Mouse (Mus musculus): Measurements from ENCODE around the gene Bicdl1. TPM values are rescaled to one million over a fixed set of nuclear protein-coding genes. Genes with fewer than 3 reads are reported as not detected.

Bicdl1 gene
- polyA plus RNA-seq, 2 experiments: 11.7 to 16.3 TPM

DNA sequence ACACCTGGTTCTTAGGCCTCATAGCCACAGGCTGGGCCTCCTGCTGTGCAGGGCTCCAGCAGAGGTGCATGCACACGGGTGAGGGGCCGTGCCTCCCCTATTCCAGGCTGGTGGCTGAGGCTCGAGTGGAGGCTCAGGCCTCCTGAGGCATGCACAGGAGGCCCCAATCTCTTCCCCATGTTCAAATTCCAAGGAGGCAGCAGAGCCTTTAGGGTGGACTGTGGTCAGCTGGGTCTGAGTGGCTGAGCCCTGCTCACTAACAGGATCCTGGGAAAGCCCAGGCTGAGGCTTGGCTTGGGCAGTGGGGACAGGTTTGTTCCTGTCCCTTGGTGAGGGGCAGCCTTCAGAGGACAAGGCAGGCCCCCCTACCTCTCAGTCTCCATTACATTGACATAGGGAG, 82.5 kb downstream of the Bicdl1 start:
- Histone ChIP-seq H3K27me3 (ENCODE audit: control insufficient read depth, insufficient read depth, low read length) (no peaks in the 10 kb centered on the region), H3K4me2 (replicated peaks; ENCODE audit: low read depth, low read length, severe bottlenecking) (no peak overlapping the region), H3K27ac (replicated peaks; ENCODE audit: low read depth, low read length) (no peak overlapping the region), H3K9ac (ENCODE audit: low read depth, low read length, severe bottlenecking) (no peak overlapping the region), H3K4me1 (ENCODE audit: control insufficient read depth, insufficient read depth, low read length) (no peaks in the 10 kb centered on the region), H3K4me3 (replicated peaks; ENCODE audit: low read length) (no peak overlapping the region), H3K36me3 (ENCODE audit: control insufficient read depth, insufficient read depth, low read length) (peaks cover 37% of the 10 kb centered on the region), H3K9me3 (ENCODE audit: control insufficient read depth, low read length) (no peaks in the 10 kb centered on the region)
- 59% methylated on average over 3 of the region's 3 CpGs for WGBS
- TF ChIP-seq POLR2A (IDR thresholded peaks at IDR 0.05; ENCODE audit: borderline replicate concordance, extremely low read depth, insufficient read depth, insufficient read length): no peak
- ATAC-seq (ENCODE audit: low FRiP score, low read depth) (no peak), DNase-seq (ENCODE audit: low spot score) (no peak)

- Histone ChIP-seq H3K4me3 (replicated peaks; ENCODE audit: low read length) (no peak overlapping the region), H3K9ac (ENCODE audit: low read depth, low read length, severe bottlenecking) (no peak overlapping the region), H3K27ac (replicated peaks; ENCODE audit: low read depth, low read length) (no peak overlapping the region), H3K4me1 (ENCODE audit: control insufficient read depth, insufficient read depth, low read length) (no peaks in the 10 kb centered on the region), H3K9me3 (ENCODE audit: control insufficient read depth, low read length) (no peaks in the 10 kb centered on the region), H3K27me3 (ENCODE audit: control insufficient read depth, insufficient read depth, low read length) (no peaks in the 10 kb centered on the region), H3K4me2 (replicated peaks; ENCODE audit: low read depth, low read length, severe bottlenecking) (no peak overlapping the region), H3K36me3 (ENCODE audit: control insufficient read depth, insufficient read depth, low read length) (peaks cover 80% of the 10 kb centered on the region)
- ATAC-seq (ENCODE audit: low FRiP score, low read depth) (no peak), DNase-seq (ENCODE audit: low spot score) (no peak)
- TF ChIP-seq POLR2A (IDR thresholded peaks at IDR 0.05; ENCODE audit: borderline replicate concordance, extremely low read depth, insufficient read depth, insufficient read length): no peak
- 91% methylated on average over 9 of the region's 9 CpGs for WGBS
These were observed 87.2 kb downstream of the Bicdl1 start for GRCm38 (mm10) chr5:115644192-115644591.

DNA sequence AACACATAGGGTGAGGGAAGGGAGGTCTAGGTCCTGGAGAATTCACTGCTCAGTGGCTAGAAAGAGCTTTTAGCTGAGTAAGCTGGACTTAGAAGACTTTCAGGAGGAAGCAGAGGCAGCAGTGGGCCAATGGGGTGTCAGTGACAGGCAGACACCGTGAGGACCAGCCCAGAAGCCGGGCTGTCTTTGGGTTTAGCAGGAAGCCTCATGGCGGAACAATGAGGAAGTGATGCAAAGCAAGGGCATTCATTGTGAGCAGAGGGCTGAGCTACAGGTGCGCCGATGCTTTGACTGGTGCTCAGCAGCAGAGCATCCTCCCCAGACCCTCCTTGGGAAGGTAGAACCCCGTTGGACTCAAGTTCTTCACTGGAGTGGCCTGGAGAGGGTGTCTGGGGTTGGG, 95.9 kb downstream of the Bicdl1 start:
- ATAC-seq (ENCODE audit: low FRiP score, low read depth) (no peak), DNase-seq (ENCODE audit: low spot score) (no peak)
- Histone ChIP-seq H3K9ac (ENCODE audit: low read depth, low read length, severe bottlenecking) (no peak overlapping the region), H3K4me3 (replicated peaks; ENCODE audit: low read length) (no peak overlapping the region), H3K36me3 (ENCODE audit: control insufficient read depth, insufficient read depth, low read length) (peaks cover 33% of the 10 kb centered on the region), H3K9me3 (ENCODE audit: control insufficient read depth, low read length) (no peaks in the 10 kb centered on the region), H3K4me1 (ENCODE audit: control insufficient read depth, insufficient read depth, low read length) (peaks cover 14% of the 10 kb centered on the region), H3K4me2 (replicated peaks; ENCODE audit: low read depth, low read length, severe bottlenecking) (no peak overlapping the region), H3K27ac (replicated peaks; ENCODE audit: low read depth, low read length) (no peak overlapping the region), H3K27me3 (ENCODE audit: control insufficient read depth, insufficient read depth, low read length) (no peaks in the 10 kb centered on the region)
- no peak for TF ChIP-seq POLR2A (IDR thresholded peaks at IDR 0.05; ENCODE audit: borderline replicate concordance, extremely low read depth, insufficient read depth, insufficient read length)
- 86% methylated on average over 6 of the region's 6 CpGs for WGBS

DNA sequence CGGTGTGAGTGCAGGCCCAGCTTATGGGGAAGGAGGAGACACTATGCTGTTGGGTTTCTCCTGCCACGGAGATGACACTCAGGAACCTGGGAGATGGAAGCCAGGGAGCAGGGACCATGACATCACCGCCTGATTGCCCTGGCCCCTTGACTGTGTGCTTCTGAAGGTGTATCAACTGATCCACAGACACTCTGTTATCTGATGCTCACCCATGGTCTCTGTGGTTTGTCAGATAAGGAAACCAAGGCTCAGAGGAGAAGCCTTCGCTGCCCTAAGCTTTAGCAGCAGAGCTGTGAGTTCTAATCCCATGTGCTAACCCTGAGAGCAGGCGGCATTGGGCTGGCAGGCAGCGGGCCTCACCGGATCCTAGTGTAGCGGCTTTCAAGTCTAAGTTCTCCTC, 97.4 kb downstream of the Bicdl1 start:
- ATAC-seq (ENCODE audit: low FRiP score, low read depth) (no peak), DNase-seq (ENCODE audit: low spot score) (no peak)
- 92% methylated on average over 8 of the region's 8 CpGs for WGBS
- no peak overlapping the region for H3K4me3 ChIP-seq (replicated peaks; ENCODE audit: low read length)
- no peaks in the 10 kb centered on the region for H3K9me3 ChIP-seq (ENCODE audit: control insufficient read depth, low read length)
- peaks cover 18% of the 10 kb centered on the region for H3K36me3 ChIP-seq (ENCODE audit: control insufficient read depth, insufficient read depth, low read length)
- H3K27me3 ChIP-seq (ENCODE audit: control insufficient read depth, insufficient read depth, low read length): no peaks in the 10 kb centered on the region
- H3K4me1 ChIP-seq (ENCODE audit: control insufficient read depth, insufficient read depth, low read length): peaks cover 14% of the 10 kb centered on the region
- no peak overlapping the region for H3K27ac ChIP-seq (replicated peaks; ENCODE audit: low read depth, low read length)
- H3K9ac ChIP-seq (ENCODE audit: low read depth, low read length, severe bottlenecking): no peak overlapping the region
- no peak overlapping the region for H3K4me2 ChIP-seq (replicated peaks; ENCODE audit: low read depth, low read length, severe bottlenecking)
- no peak for TF ChIP-seq POLR2A (IDR thresholded peaks at IDR 0.05; ENCODE audit: borderline replicate concordance, extremely low read depth, insufficient read depth, insufficient read length)

DNA sequence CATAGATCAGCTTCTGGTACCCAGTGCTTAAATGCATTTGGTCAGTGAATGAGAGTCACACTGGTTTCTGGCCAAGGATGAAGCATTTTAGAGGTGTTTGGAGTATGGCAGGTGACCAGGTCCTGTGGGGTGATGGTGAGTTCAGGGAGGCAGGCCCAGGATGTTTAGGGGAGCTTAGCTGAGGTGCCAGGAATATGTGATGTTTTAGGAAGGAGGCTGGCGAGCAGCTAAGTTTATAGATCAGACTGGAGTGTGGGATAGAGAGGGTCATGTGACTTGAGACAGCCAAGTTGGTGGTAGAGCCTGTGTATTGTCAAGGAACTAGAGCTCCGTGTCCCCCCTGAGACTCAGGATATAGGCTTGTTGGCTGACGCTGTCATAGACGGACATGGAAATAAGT, 98.4 kb downstream of the Bicdl1 start:
- Histone ChIP-seq H3K4me3 (replicated peaks; ENCODE audit: low read length) (peak overlapping the region; percentile 81), H3K4me1 (ENCODE audit: control insufficient read depth, insufficient read depth, low read length) (peaks cover 14% of the 10 kb centered on the region), H3K4me2 (replicated peaks; ENCODE audit: low read depth, low read length, severe bottlenecking) (peak overlapping the region; percentile 74), H3K27ac (replicated peaks; ENCODE audit: low read depth, low read length) (no peak overlapping the region), H3K9me3 (ENCODE audit: control insufficient read depth, low read length) (no peaks in the 10 kb centered on the region), H3K9ac (ENCODE audit: low read depth, low read length, severe bottlenecking) (peak overlapping the region; percentile 83; the same call in 1 of the 2 replicates), H3K27me3 (ENCODE audit: control insufficient read depth, insufficient read depth, low read length) (no peaks in the 10 kb centered on the region), H3K36me3 (ENCODE audit: control insufficient read depth, insufficient read depth, low read length) (peaks cover 9% of the 10 kb centered on the region)
- TF ChIP-seq POLR2A (IDR thresholded peaks at IDR 0.05; ENCODE audit: borderline replicate concordance, extremely low read depth, insufficient read depth, insufficient read length): no peak
- WGBS: 55% methylated on average over 4 of the region's 4 CpGs
- no peak for ATAC-seq (ENCODE audit: low FRiP score, low read depth)
- no peak for DNase-seq (ENCODE audit: low spot score)

DNA sequence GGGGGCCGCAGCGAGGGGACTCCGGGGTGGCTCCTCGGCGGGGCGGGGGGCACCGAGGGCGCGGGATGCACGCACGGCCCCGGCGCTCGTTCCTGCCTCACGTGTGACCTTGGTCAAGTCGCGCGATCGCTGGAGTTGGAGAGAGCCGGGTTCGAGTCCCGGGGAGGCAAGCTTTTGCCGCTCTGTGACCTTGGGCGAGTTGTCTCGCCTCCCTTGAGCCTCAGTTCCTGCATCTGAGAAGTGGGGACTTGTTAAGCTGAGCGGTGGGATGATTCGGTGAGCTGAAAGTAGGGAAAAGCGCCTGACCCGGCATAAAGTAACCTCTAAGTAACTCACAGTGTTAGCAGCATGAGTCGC, 99.1 kb downstream of the Bicdl1 start:
- Histone ChIP-seq H3K4me1 (ENCODE audit: control insufficient read depth, insufficient read depth, low read length) (peaks cover 14% of the 10 kb centered on the region), H3K27me3 (ENCODE audit: control insufficient read depth, insufficient read depth, low read length) (no peaks in the 10 kb centered on the region), H3K9ac (ENCODE audit: low read depth, low read length, severe bottlenecking) (peak overlapping the region; percentile 83), H3K27ac (replicated peaks; ENCODE audit: low read depth, low read length) (peak overlapping the region; percentile 67; the same call in 1 of the 2 replicates), H3K4me2 (replicated peaks; ENCODE audit: low read depth, low read length, severe bottlenecking) (peak overlapping the region; percentile 74), H3K9me3 (ENCODE audit: control insufficient read depth, low read length) (no peaks in the 10 kb centered on the region), H3K36me3 (ENCODE audit: control insufficient read depth, insufficient read depth, low read length) (peaks cover 6% of the 10 kb centered on the region), H3K4me3 (replicated peaks; ENCODE audit: low read length) (peak overlapping the region; percentile 81)
- ATAC-seq (ENCODE audit: low FRiP score, low read depth) (peak; percentile 1; the same call in 1 of the 2 replicates), DNase-seq (ENCODE audit: low spot score) (no peak)
- 3% methylated on average over 15 of the region's 30 CpGs for WGBS
- no peak for TF ChIP-seq POLR2A (IDR thresholded peaks at IDR 0.05; ENCODE audit: borderline replicate concordance, extremely low read depth, insufficient read depth, insufficient read length)

All from limb, embryonic 14.5 days (tissue).